Mouse (Mus musculus) kidney, postnatal 4 days (tissue): ENCODE data around the gene Sumo3.

ENCODE experiments used
- DNase-seq, 2 experiments: peaks; one replicate each; pipeline ENCODE4 v3.0.0; 2021; ENCODE audit warnings: mixed read lengths in 2 of 2

Sumo3 gene

GRCm38 (mm10) chr10:77627497-77627896 lies 21.6 kb downstream of the Sumo3 start:
- peak; percentile 88 to 91 for DNase-seq

GRCm38 (mm10) chr10:77629163-77629562 lies 23.3 kb downstream of the Sumo3 start:
- no peak for DNase-seq

GRCm38 (mm10) chr10:77629970-77630369 lies 24.1 kb downstream of the Sumo3 start:
- no peak for DNase-seq

GRCm38 (mm10) chr10:77634016-77634415 lies 28.1 kb downstream of the Sumo3 start:
- no peak for DNase-seq

GRCm38 (mm10) chr10:77634452-77635231 lies 28.7 kb downstream of the Sumo3 start:
- DNase-seq: peak; percentile 52 to 70

GRCm38 (mm10) chr10:77636234-77636922 lies 30.5 kb downstream of the Sumo3 start:
- DNase-seq: no peak

GRCm38 (mm10) chr10:77638956-77639355 lies 33.1 kb downstream of the Sumo3 start:
- DNase-seq: peak in 1 of 2 experiments; percentile 61

GRCm38 (mm10) chr10:77643160-77643559 lies 37.3 kb downstream of the Sumo3 start:
- DNase-seq: no peak

GRCm38 (mm10) chr10:77645571-77645970 lies 39.7 kb downstream of the Sumo3 start:
- no peak for DNase-seq

- DNase-seq: no peak
Observed at GRCm38 (mm10) chr10:77647461-77647860, 41.6 kb downstream of the Sumo3 start.

GRCm38 (mm10) chr10:77647901-77648300 lies 42.0 kb downstream of the Sumo3 start:
- DNase-seq: no peak

GRCm38 (mm10) chr10:77652046-77652445 lies 46.1 kb downstream of the Sumo3 start:
- DNase-seq: no peak

- DNase-seq: peak; percentile 71 to 78
Observed at GRCm38 (mm10) chr10:77658286-77658994, 52.5 kb downstream of the Sumo3 start.

GRCm38 (mm10) chr10:77663949-77664665 lies 58.2 kb downstream of the Sumo3 start:
- peak in 1 of 2 experiments; percentile 43 for DNase-seq

- DNase-seq: no peak
Observed at GRCm38 (mm10) chr10:77666342-77666741, 60.4 kb downstream of the Sumo3 start.

GRCm38 (mm10) chr10:77667402-77667801 lies 61.5 kb downstream of the Sumo3 start:
- no peak for DNase-seq
